Mouse (Mus musculus) CH12.LX (cell line): ENCODE data around the gene Pus1. TPM values are rescaled to one million over a fixed set of nuclear protein-coding genes. Genes with fewer than 3 reads are reported as not detected.

Source experiments
- DNase-seq: peaks from one replicate; pipeline ENCODE4 v3.0.0-alpha.2; 2013; ENCODE audit errors: extremely low read depth
- H3K27ac ChIP-seq: 2 replicates; pipeline ENCODE4 v1.5.1; 2012; ENCODE audit warnings: low read depth, mild to moderate bottlenecking, control low read depth, moderate library complexity; ENCODE audit not compliant: insufficient read depth
- H3K27me3 ChIP-seq: replicated peaks from 2 replicates; pipeline ENCODE3; 2012; ENCODE audit warnings: inconsistent platforms
- H3K36me3 ChIP-seq, 2 experiments: replicated peaks in 1 of 2; 2 replicates each; pipeline versions ENCODE3 to v1.6.1; 2012; ENCODE audit warnings: inconsistent platforms in 1 of 2, low read length in 1 of 2, mild to moderate bottlenecking in 1 of 2, mixed read lengths in 1 of 2, moderate library complexity in 1 of 2; ENCODE audit not compliant: control insufficient read depth in 1 of 2, insufficient read depth in 1 of 2
- H3K4me1 ChIP-seq, 2 experiments: 2 replicates each; pipeline ENCODE4 v1.6.1; 2012; ENCODE audit warnings: inconsistent platforms in 1 of 2, moderate library complexity in 1 of 2; ENCODE audit not compliant: insufficient read depth in 2 of 2, control insufficient read depth in 1 of 2
- H3K4me2 ChIP-seq: 2 replicates; pipeline ENCODE4 v1.6.1; 2012; ENCODE audit warnings: low read depth, mild to moderate bottlenecking, control low read depth; ENCODE audit not compliant: poor library complexity, insufficient read depth, severe bottlenecking
- H3K4me3 ChIP-seq, 3 experiments: fragments of 150-350 bp in 1 of 3; sonication (generic) in 1 of 3; replicated peaks in 1 of 3; 2 replicates each; pipeline versions ENCODE3 to v1.5.1; 2011 to 2012; ENCODE audit warnings: low read depth in 2 of 3, low read length in 2 of 3, mild to moderate bottlenecking in 2 of 3, moderate library complexity in 2 of 3, control low read depth in 1 of 3, improper control_type of control experiment in 1 of 3, inconsistent platforms in 1 of 3, mixed read lengths in 1 of 3; ENCODE audit not compliant: poor library complexity in 1 of 3
- H3K79me2 ChIP-seq: replicated peaks from 2 replicates; pipeline ENCODE4 v1.6.1; 2012; ENCODE audit warnings: mild to moderate bottlenecking, moderate library complexity; ENCODE audit not compliant: control insufficient read depth, poor library complexity, insufficient read depth, severe bottlenecking; ENCODE audit errors: extremely low read depth
- H3K9ac ChIP-seq: 2 replicates; pipeline ENCODE4 v1.6.1; 2012; ENCODE audit warnings: low read depth, mild to moderate bottlenecking, control low read depth, moderate library complexity; ENCODE audit not compliant: insufficient read depth
- H3K9me3 ChIP-seq: replicated peaks from 2 replicates; pipeline ENCODE3; 2012; ENCODE audit warnings: low read length, inconsistent platforms, mixed read lengths
- CHD2 ChIP-seq: IDR thresholded peaks from 2 replicates; pipeline ENCODE4 v1.6.1; 2011; ENCODE audit warnings: low read length, improper control_type of control experiment
- E2F4 ChIP-seq: IDR thresholded peaks from 2 replicates; pipeline ENCODE4 v1.6.1; 2011; ENCODE audit warnings: low read depth, low read length, improper control_type of control experiment; ENCODE audit not compliant: insufficient replicate concordance
- EP300 ChIP-seq: IDR thresholded peaks from 2 replicates; pipeline ENCODE4 v1.6.1; 2011; ENCODE audit warnings: low read length, improper control_type of control experiment
- HCFC1 ChIP-seq: IDR thresholded peaks from 2 replicates; pipeline ENCODE4 v1.6.1; 2012; ENCODE audit warnings: low read depth, mild to moderate bottlenecking, inconsistent platforms, low read length, improper control_type of control experiment
- KAT2A ChIP-seq: IDR thresholded peaks from 2 replicates; pipeline ENCODE4 v1.6.1; 2012; ENCODE audit warnings: low read length, improper control_type of control experiment, inconsistent platforms; ENCODE audit not compliant: insufficient replicate concordance
- MAFK ChIP-seq: IDR thresholded peaks from 2 replicates; pipeline ENCODE4 v1.6.1; 2011; ENCODE audit warnings: low read length, improper control_type of control experiment; ENCODE audit not compliant: insufficient replicate concordance
- MAX ChIP-seq: IDR thresholded peaks from 2 replicates; pipeline ENCODE4 v1.6.1; 2011; ENCODE audit warnings: low read length, improper control_type of control experiment
- MAZ ChIP-seq: IDR thresholded peaks from 2 replicates; pipeline ENCODE4 v1.6.1; 2012; ENCODE audit warnings: low read depth, mild to moderate bottlenecking, inconsistent platforms, low read length, improper control_type of control experiment, moderate library complexity
- MEF2A ChIP-seq: IDR thresholded peaks from 2 replicates; pipeline ENCODE4 v1.6.1; 2014; ENCODE audit warnings: low read depth, mild to moderate bottlenecking, inconsistent platforms, low read length, improper control_type of control experiment, borderline replicate concordance
- MXI1 ChIP-seq: IDR thresholded peaks from 2 replicates; pipeline ENCODE4 v1.6.1; 2011; ENCODE audit warnings: mild to moderate bottlenecking, low read depth, low read length, improper control_type of control experiment
- NELFE ChIP-seq: IDR thresholded peaks from 2 replicates; pipeline ENCODE4 v1.6.1; 2011; ENCODE audit warnings: low read depth, low read length, improper control_type of control experiment
- POLR2A ChIP-seq: IDR thresholded peaks from 2 replicates; pipeline ENCODE4 v1.6.1; 2011; ENCODE audit warnings: low read depth, mild to moderate bottlenecking, improper control_type of control experiment, low read length
- POLR2AphosphoS2 ChIP-seq: IDR thresholded peaks from 2 replicates; pipeline ENCODE4 v1.6.1; 2011; ENCODE audit warnings: low read depth, low read length, improper control_type of control experiment
- RAD21 ChIP-seq: IDR thresholded peaks from 2 replicates; pipeline ENCODE4 v1.6.1; 2011; ENCODE audit warnings: low read depth, mild to moderate bottlenecking, low read length, improper control_type of control experiment, moderate library complexity
- RCOR1 ChIP-seq: conservative IDR thresholded peaks from 2 replicates; pipeline ENCODE4 v1.6.1; 2012; ENCODE audit warnings: low read depth, mild to moderate bottlenecking, inconsistent platforms, low read length, improper control_type of control experiment
- SMC3 ChIP-seq: IDR thresholded peaks from 2 replicates; pipeline ENCODE4 v1.6.1; 2011; ENCODE audit warnings: low read depth, low read length, improper control_type of control experiment
- UBTF ChIP-seq: IDR thresholded peaks from 2 replicates; pipeline ENCODE4 v1.6.1; 2012; ENCODE audit warnings: low read depth, mild to moderate bottlenecking, inconsistent platforms, low read length, improper control_type of control experiment, moderate library complexity
- USF1 ChIP-seq: IDR thresholded peaks from 2 replicates; pipeline ENCODE4 v1.6.1; 2014; ENCODE audit warnings: low read depth, mild to moderate bottlenecking, inconsistent platforms, low read length, improper control_type of control experiment
- ZC3H11A ChIP-seq: IDR thresholded peaks from 2 replicates; pipeline ENCODE4 v1.6.1; 2012; ENCODE audit warnings: low read depth, mild to moderate bottlenecking, inconsistent platforms, low read length, improper control_type of control experiment
- ZKSCAN1 ChIP-seq: IDR thresholded peaks from 2 replicates; pipeline ENCODE4 v1.6.1; 2012; ENCODE audit warnings: low read depth, inconsistent platforms, low read length, improper control_type of control experiment, borderline replicate concordance
- ZMIZ1 ChIP-seq: IDR thresholded peaks from 2 replicates; pipeline ENCODE4 v1.6.1; 2012; ENCODE audit warnings: low read depth, mild to moderate bottlenecking, inconsistent platforms, low read length, improper control_type of control experiment
- ZNF384 ChIP-seq: IDR thresholded peaks from 2 replicates; pipeline ENCODE4 v1.6.1; 2012; ENCODE audit warnings: low read depth, low read length, improper control_type of control experiment, inconsistent platforms
- dilution Hi-C: fragments of 300-500 bp; cut with MboI; formaldehyde crosslinking; loops from 2 replicates; pipeline ENCODE4 v1.14.3; 2020; ENCODE audit warnings: low sequenced_read_pairs; ENCODE audit not compliant: extremely low pct_unique_long_range_greater_than_20kb, extremely low pct_ligation_motif_present
- in situ Hi-C: fragments of 300-500 bp; cut with MboI; formaldehyde crosslinking; loops from 3 replicates; pipeline ENCODE4 v1.14.3; 2019; ENCODE audit warnings: low sequenced_read_pairs, low pct_ligation_motif_present, low pct_unique_long_range_greater_than_20kb, mixed read lengths
- polyA plus RNA-seq: library from polyadenylated mRNA; unstranded; fragments of >175 nt; gene quantifications from 2 replicates; pipeline ENCODE4 v1.2.1, GENCODE M21; 2012; ENCODE audit warnings: low read depth; ENCODE audit not compliant: insufficient read length
- total RNA-seq, 2 experiments: library from RNA; depleted of rRNA; stranded (reverse); fragments of 300-350 nt in 1 of 2; fragments of >200 nt in 1 of 2; gene quantifications; 2 replicates each; pipeline ENCODE4 v1.2.3; 2012 to 2014

The Pus1 gene
- total and polyA plus RNA-seq, 3 experiments = 59.1 to 84.6 (median 72.4) TPM

DNA sequence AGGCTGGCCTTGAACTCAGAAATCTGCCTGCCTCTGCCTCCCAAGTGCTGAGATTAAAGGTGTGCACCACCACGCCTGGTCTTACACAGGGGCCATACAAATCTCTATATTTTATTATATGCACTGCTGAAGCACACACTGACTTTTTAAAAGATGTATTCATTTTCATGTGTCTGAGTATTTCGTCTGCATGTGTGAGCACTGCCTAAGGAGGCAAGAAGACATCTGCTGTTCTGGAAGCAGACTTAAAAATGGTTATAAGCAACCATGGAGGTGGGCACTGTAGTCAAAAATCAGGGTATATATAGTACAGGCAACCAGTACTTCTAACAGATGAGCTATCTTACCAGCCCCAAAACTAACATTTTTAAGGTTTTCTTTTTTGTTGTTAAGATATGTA is 49.2 kb downstream of the Pus1 start:
- no peak for DNase-seq
- H3K4me3 ChIP-seq = no peak overlapping the region
- H3K27me3 ChIP-seq = no peaks in the 10 kb centered on the region
- peaks cover 59 to 79% of the 10 kb centered on the region in 2 experiments for H3K36me3 ChIP-seq
- in situ Hi-C loops = no loop called here
- H3K9me3 ChIP-seq = no peaks in the 10 kb centered on the region
- no peak overlapping the region for H3K4me2 ChIP-seq
- no peaks in the 10 kb centered on the region for H3K79me2 ChIP-seq
- H3K9ac ChIP-seq = no peak overlapping the region
- no peak for TF ChIP-seq CHD2
- no peak for TF ChIP-seq NELFE
- TF ChIP-seq E2F4 = no peak
- no peak for TF ChIP-seq MEF2A
- no peak for TF ChIP-seq MAFK
- no peak for TF ChIP-seq EP300
- no peak for TF ChIP-seq POLR2A
- no peak for TF ChIP-seq MAX
- no peak for TF ChIP-seq USF1
- TF ChIP-seq ZMIZ1 = no peak
- no peak for TF ChIP-seq MXI1
- no peak for TF ChIP-seq RAD21
- no peak for TF ChIP-seq SMC3
- no peak for TF ChIP-seq ZNF384
- TF ChIP-seq UBTF = no peak
- no peak for TF ChIP-seq RCOR1
- TF ChIP-seq ZKSCAN1 = no peak
- H3K27ac ChIP-seq = no peak overlapping the region
- no peaks in the 10 kb centered on the region for H3K4me1 ChIP-seq
- dilution Hi-C loops = no loop called here

DNA sequence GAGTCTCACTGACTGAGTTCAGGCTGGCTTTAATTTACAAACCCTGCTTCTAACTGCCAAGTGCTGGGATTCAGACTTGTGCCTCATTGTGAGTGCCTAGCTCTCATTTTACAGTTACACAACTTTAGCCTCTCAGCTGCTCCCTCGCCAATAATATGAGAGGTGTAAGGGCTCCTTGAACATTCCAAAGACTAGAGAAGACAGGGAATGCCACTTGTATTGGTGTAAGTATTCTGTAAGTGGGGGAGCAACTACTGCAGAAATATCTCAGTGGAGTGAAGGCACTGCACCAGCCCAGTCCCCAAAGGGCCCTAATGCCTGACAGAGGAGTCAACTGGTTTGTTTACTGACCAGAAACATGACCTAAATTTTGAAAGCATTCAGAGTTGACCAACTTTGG is 52.6 kb downstream of the Pus1 start:
- Histone ChIP-seq H3K79me2 (no peaks in the 10 kb centered on the region), H3K4me1 (no peaks in the 10 kb centered on the region), H3K9ac (no peak overlapping the region), H3K9me3 (no peaks in the 10 kb centered on the region), H3K4me2 (no peak overlapping the region)
- dilution Hi-C loops = no loop called here
- TF ChIP-seq USF1 = no peak
- no peak for TF ChIP-seq RAD21
- TF ChIP-seq MEF2A = no peak
- no peak for TF ChIP-seq ZC3H11A
- no peak for TF ChIP-seq EP300
- TF ChIP-seq POLR2AphosphoS2 = no peak
- no peak for TF ChIP-seq MAZ
- no peak for TF ChIP-seq NELFE
- TF ChIP-seq KAT2A = no peak
- TF ChIP-seq HCFC1 = no peak
- TF ChIP-seq, all 38 proteins: peak for 0
- no peak for DNase-seq
- no peak overlapping the region for H3K4me3 ChIP-seq
- in situ Hi-C loops = no loop called here
- no peak overlapping the region for H3K27ac ChIP-seq
- no peaks in the 10 kb centered on the region for H3K27me3 ChIP-seq
- H3K36me3 ChIP-seq = peaks cover 64 to 86% of the 10 kb centered on the region in 2 experiments

Other genes with a start within 250 kb of the Pus1 start
- gene Galnt9, start 236.3 kb downstream of the Pus1 start, total RNA-seq (2012; rRNA removed) = not detected in 2 replicates
- not detected in 2 replicates for gene Galnt9, start 236.3 kb downstream of the Pus1 start, total RNA-seq (2014; rRNA removed)
- gene Galnt9, start 236.3 kb downstream of the Pus1 start, polyA plus RNA-seq = not detected in 2 replicates
- gene Noc4l, start 127.2 kb downstream of the Pus1 start, total RNA-seq (2012; rRNA removed) = 50.7 and 69.3 TPM in 2 replicates
- 36.7 and 42.0 TPM in 2 replicates for gene Noc4l, start 127.2 kb downstream of the Pus1 start, total RNA-seq (2014; rRNA removed)
- gene Noc4l, start 127.2 kb downstream of the Pus1 start, polyA plus RNA-seq = 104 and 160 TPM in 2 replicates
- 12.3 and 16.3 TPM in 2 replicates for gene Ddx51, start 127.2 kb downstream of the Pus1 start, total RNA-seq (2012; rRNA removed)
- gene Ddx51, start 127.2 kb downstream of the Pus1 start, total RNA-seq (2014; rRNA removed) = 11.8 and 13.7 TPM in 2 replicates
- gene Ddx51, start 127.2 kb downstream of the Pus1 start, polyA plus RNA-seq = 38.6 and 52.2 TPM in 2 replicates
- 28.6 and 30.9 TPM in 2 replicates for gene Ep400, start 9.9 kb downstream of the Pus1 start, total RNA-seq (2012; rRNA removed)
- 12.1 and 13.3 TPM in 2 replicates for gene Ep400, start 9.9 kb downstream of the Pus1 start, total RNA-seq (2014; rRNA removed)
- gene Ep400, start 9.9 kb downstream of the Pus1 start, polyA plus RNA-seq = 41.1 and 55.8 TPM in 2 replicates
- gene Ulk1, start 29.4 kb upstream of the Pus1 start, total RNA-seq (2012; rRNA removed) = 6.3 and 8.4 TPM in 2 replicates
- 2.4 and 2.7 TPM in 2 replicates for gene Ulk1, start 29.4 kb upstream of the Pus1 start, total RNA-seq (2014; rRNA removed)
- 10.0 and 13.6 TPM in 2 replicates for gene Ulk1, start 29.4 kb upstream of the Pus1 start, polyA plus RNA-seq
- gene Hscb, start 59.1 kb upstream of the Pus1 start, total RNA-seq (2012; rRNA removed) = 39.3 and 59.5 TPM in 2 replicates
- 51.9 and 64.0 TPM in 2 replicates for gene Hscb, start 59.1 kb upstream of the Pus1 start, total RNA-seq (2014; rRNA removed)
- 26.5 and 28.2 TPM in 2 replicates for gene Hscb, start 59.1 kb upstream of the Pus1 start, polyA plus RNA-seq
- 22.5 and 27.6 TPM in 2 replicates for gene Chek2, start 59.3 kb upstream of the Pus1 start, total RNA-seq (2012; rRNA removed)
- 41.6 and 43.8 TPM in 2 replicates for gene Chek2, start 59.3 kb upstream of the Pus1 start, total RNA-seq (2014; rRNA removed)
- gene Chek2, start 59.3 kb upstream of the Pus1 start, polyA plus RNA-seq = 18.7 and 25.0 TPM in 2 replicates
- gene Ttc28, start 99.1 kb upstream of the Pus1 start, total RNA-seq (2012; rRNA removed) = 0.29 and 0.89 TPM in 2 replicates
- 0.28 and 0.42 TPM in 2 replicates for gene Ttc28, start 99.1 kb upstream of the Pus1 start, total RNA-seq (2014; rRNA removed)
- gene Ttc28, start 99.1 kb upstream of the Pus1 start, polyA plus RNA-seq = 0.15 and 0.21 TPM in 2 replicates